Mouse (Mus musculus) heart, embryonic 14.5 days (tissue): ENCODE measurements at regions not wholly inside any gene's neighbourhood (a gene's known extent, or its start where the extent isn't known, plus 50 kb on each side); places are given as distances from the start of the nearest gene placed in this dataset.

Experiments used
- ATAC-seq: fragments of 200-750 bp; cut with Nextera tagmentation; 2 replicates; pipeline ENCODE4 v1.8.0; 2017; ENCODE audit warnings: low read depth, moderate TSS enrichment; ENCODE audit not compliant: insufficient number of reproducible peaks, insufficient read depth, low FRiP score
- H3K27ac ChIP-seq, 2 experiments: fragments of 200-500 bp in 1 of 2; fragments of 300-500 bp in 1 of 2; sonication (generic) in 1 of 2; replicated peaks in 1 of 2; 2 replicates each; pipeline ENCODE4 v1.5.1; 2012 to 2014; ENCODE audit warnings: low read depth in 2 of 2, low read length in 2 of 2, control low read depth in 1 of 2, mild to moderate bottlenecking in 1 of 2, mixed read lengths in 1 of 2; ENCODE audit not compliant: control insufficient read depth in 1 of 2, insufficient read depth in 1 of 2
- H3K27me3 ChIP-seq: fragments of 300-500 bp; sonication (generic); 2 replicates; pipeline ENCODE4 v1.6.1; 2014; ENCODE audit warnings: mild to moderate bottlenecking, low read length, control low read depth; ENCODE audit not compliant: control insufficient read depth, insufficient read depth
- H3K36me3 ChIP-seq: fragments of 300-500 bp; sonication (generic); 2 replicates; pipeline ENCODE4 v1.6.1; 2014; ENCODE audit warnings: mild to moderate bottlenecking, control low read depth, low read length, mixed read lengths; ENCODE audit not compliant: control insufficient read depth, insufficient read depth
- H3K4me1 ChIP-seq, 2 experiments: fragments of 200-500 bp in 1 of 2; fragments of 300-500 bp in 1 of 2; sonication (generic) in 1 of 2; 2 replicates each; pipeline ENCODE4 v1.6.1; 2012 to 2014; ENCODE audit warnings: low read length in 2 of 2, control low read depth in 1 of 2, mixed read lengths in 1 of 2; ENCODE audit not compliant: control insufficient read depth in 2 of 2, insufficient read depth in 2 of 2
- H3K4me2 ChIP-seq: fragments of 300-500 bp; sonication (generic); 2 replicates; pipeline ENCODE4 v1.6.1; 2014; ENCODE audit warnings: mild to moderate bottlenecking, low read length
- H3K4me3 ChIP-seq, 2 experiments: fragments of 200-500 bp in 1 of 2; fragments of 300-500 bp in 1 of 2; sonication (generic) in 1 of 2; 2 replicates each; pipeline ENCODE4 v1.5.1; 2012 to 2014; ENCODE audit warnings: low read length in 2 of 2, mild to moderate bottlenecking in 2 of 2, control low read depth in 1 of 2, low read depth in 1 of 2, moderate library complexity in 1 of 2; ENCODE audit not compliant: control insufficient read depth in 1 of 2, insufficient read depth in 1 of 2
- H3K9ac ChIP-seq: fragments of 300-500 bp; sonication (generic); 2 replicates; pipeline ENCODE4 v1.6.1; 2014; ENCODE audit warnings: mild to moderate bottlenecking, low read length
- H3K9me3 ChIP-seq: fragments of 300-500 bp; sonication (generic); 2 replicates; pipeline ENCODE4 v1.6.1; 2016; ENCODE audit warnings: low read length, control low read depth; ENCODE audit not compliant: control insufficient read depth
- WGBS: fragments of 180-500 bp; shearing (Covaris S2); extraction: QIAGEN DNeasy Blood & Tissue Kit; methylation state at CpG from one replicate; pipeline ENCODE4 v1.1.7; 2014; 5-methylcytosine and 5-hydroxymethylcytosine counted together

GRCm38 (mm10) chr14:102820663-102821062 is 161.8 kb downstream of the Kctd12 start:
- peaks cover 0 to 3% of the 10 kb centered on the region in 2 experiments; a peak in 1 of 4 replicates for H3K4me1 ChIP-seq
- H3K4me2 ChIP-seq: no peak overlapping the region
- H3K4me3 ChIP-seq: no peak overlapping the region
- no peaks in the 10 kb centered on the region for H3K9me3 ChIP-seq
- H3K27me3 ChIP-seq: no peaks in the 10 kb centered on the region
- ATAC-seq: no peak
- H3K36me3 ChIP-seq: no peaks in the 10 kb centered on the region
- H3K27ac ChIP-seq: no peak overlapping the region
- 86% methylated on average over 5 of the region's 5 CpGs for WGBS
- H3K9ac ChIP-seq: no peak overlapping the region

- ATAC-seq: no peak; the same call in 1 of the 2 replicates
- WGBS: 36% methylated on average over 5 of the region's 5 CpGs
- no peaks in the 10 kb centered on the region for H3K9me3 ChIP-seq
- H3K4me1 ChIP-seq: peaks cover 3% of the 10 kb centered on the region in 2 experiments; a peak in 3 of 4 replicates
- no peak overlapping the region for H3K9ac ChIP-seq
- no peak overlapping the region for H3K4me3 ChIP-seq
- peak overlapping the region; percentile 2 to 48; a peak in 2 of 4 replicates for H3K27ac ChIP-seq
- H3K36me3 ChIP-seq: no peaks in the 10 kb centered on the region
- no peaks in the 10 kb centered on the region for H3K27me3 ChIP-seq
- H3K4me2 ChIP-seq: no peak overlapping the region
Observed at GRCm38 (mm10) chr14:102811678-102812081, 170.8 kb downstream of the Kctd12 start.

- H3K9ac ChIP-seq: no peak overlapping the region
- peaks cover 7% of the 10 kb centered on the region in 2 experiments; a peak in 3 of 4 replicates for H3K4me1 ChIP-seq
- H3K4me2 ChIP-seq: no peak overlapping the region
- no peaks in the 10 kb centered on the region for H3K36me3 ChIP-seq
- WGBS: 63% methylated on average over 5 of the region's 5 CpGs
- 0 out of 4 replicates have a peak overlapping the region, but pooled peaks of 1 of the 2 experiments have one; percentile 48 for H3K27ac ChIP-seq
- no peaks in the 10 kb centered on the region for H3K9me3 ChIP-seq
- ATAC-seq: no peak
- H3K27me3 ChIP-seq: no peaks in the 10 kb centered on the region
- H3K4me3 ChIP-seq: no peak overlapping the region
Observed at GRCm38 (mm10) chr14:102811022-102811421, 171.4 kb downstream of the Kctd12 start.

GRCm38 (mm10) chr14:102810121-102810921 is 172.1 kb downstream of the Kctd12 start:
- no peak overlapping the region for H3K9ac ChIP-seq
- ATAC-seq: no peak
- H3K27ac ChIP-seq: no peak overlapping the region
- no peaks in the 10 kb centered on the region for H3K27me3 ChIP-seq
- no peaks in the 10 kb centered on the region for H3K36me3 ChIP-seq
- H3K4me1 ChIP-seq: peaks cover 7% of the 10 kb centered on the region in 2 experiments; a peak in 3 of 4 replicates
- H3K9me3 ChIP-seq: no peaks in the 10 kb centered on the region
- no peak overlapping the region for H3K4me3 ChIP-seq
- H3K4me2 ChIP-seq: no peak overlapping the region
- WGBS: 61% methylated on average over 7 of the region's 7 CpGs

GRCm38 (mm10) chr14:102805936-102806923 is 176.2 kb downstream of the Kctd12 start:
- Histone ChIP-seq H3K27me3 (no peaks in the 10 kb centered on the region), H3K4me1 (peaks cover 4% of the 10 kb centered on the region in 2 experiments; a peak in 1 of 4 replicates), H3K36me3 (no peaks in the 10 kb centered on the region), H3K4me2 (peak overlapping the region; percentile 47), H3K27ac (peak overlapping the region; percentile 63 to 69), H3K4me3 (no peak overlapping the region), H3K9ac (no peak overlapping the region), H3K9me3 (no peaks in the 10 kb centered on the region)
- WGBS: 42% methylated on average over 21 of the region's 21 CpGs
- ATAC-seq: peak; percentile 81; the same call in 1 of the 2 replicates

- Histone ChIP-seq H3K27ac (no peak overlapping the region), H3K4me1 (no peaks in the 10 kb centered on the region), H3K36me3 (no peaks in the 10 kb centered on the region), H3K27me3 (no peaks in the 10 kb centered on the region), H3K4me3 (no peak overlapping the region), H3K4me2 (no peak overlapping the region), H3K9ac (no peak overlapping the region), H3K9me3 (no peaks in the 10 kb centered on the region)
- WGBS: 68% methylated on average over 2 of the region's 2 CpGs
- ATAC-seq: no peak
Observed at GRCm38 (mm10) chr14:102795676-102796075, 186.8 kb downstream of the Kctd12 start.

- H3K9me3 ChIP-seq: no peaks in the 10 kb centered on the region
- H3K27ac ChIP-seq: no peak overlapping the region
- H3K4me3 ChIP-seq: no peak overlapping the region
- no peak for ATAC-seq
- H3K27me3 ChIP-seq: no peaks in the 10 kb centered on the region
- no peaks in the 10 kb centered on the region for H3K4me1 ChIP-seq
- WGBS: 77% methylated on average over 2 of the region's 2 CpGs
- no peaks in the 10 kb centered on the region for H3K36me3 ChIP-seq
- no peak overlapping the region for H3K4me2 ChIP-seq
- H3K9ac ChIP-seq: no peak overlapping the region
Observed at GRCm38 (mm10) chr14:102794898-102795297, 187.5 kb downstream of the Kctd12 start.
